Mouse (Mus musculus): Measurements from ENCODE around the gene Eif4a1.

DNA sequence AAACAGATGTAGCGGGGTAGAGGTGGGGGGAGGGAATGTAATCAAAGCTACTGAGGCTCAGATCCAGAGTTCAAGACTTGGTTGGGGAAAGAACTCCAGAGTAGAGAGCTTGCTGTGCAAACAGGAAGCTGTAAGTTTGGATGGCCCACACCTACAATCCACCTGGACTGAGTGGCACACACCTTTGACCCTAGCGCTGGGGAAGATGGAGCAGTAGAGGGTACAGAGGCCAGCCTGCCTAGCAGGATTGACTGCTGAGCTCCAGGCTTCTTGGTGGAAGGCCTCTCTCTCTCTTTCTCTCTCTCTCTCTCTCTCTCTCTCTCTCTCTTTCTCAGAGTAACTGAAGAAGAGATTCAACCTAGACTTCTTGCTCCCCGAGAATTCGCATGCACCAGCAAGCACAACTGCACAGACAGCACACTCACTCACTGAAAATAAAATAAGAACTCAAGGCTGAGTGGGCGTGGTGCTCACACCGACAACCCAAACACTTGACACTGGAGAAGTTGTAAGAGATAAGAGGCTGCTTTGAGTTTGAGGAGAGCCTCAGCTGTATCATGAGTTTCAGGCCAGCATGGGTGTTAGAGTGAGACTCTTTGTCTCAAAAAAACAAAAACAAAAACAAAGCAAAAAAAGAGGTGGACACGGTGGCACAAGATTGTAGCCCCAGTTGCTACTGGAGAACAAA is 51.7 kb downstream of the Eif4a1 start:
- TF ChIP-seq POLR2A (IDR thresholded peaks at IDR 0.05; ENCODE audit: low read depth, low read length): no peak
- no peak for TF ChIP-seq ZC3H11A (IDR thresholded peaks at IDR 0.05; ENCODE audit: low read depth, low read length)
- no peak for TF ChIP-seq HCFC1 (IDR thresholded peaks at IDR 0.05; ENCODE audit: low read depth, low read length)
- no peak for TF ChIP-seq CTCF (conservative IDR thresholded peaks at IDR 0.05 in 1 of 2, IDR thresholded peaks at IDR 0.05 in 1 of 2; ENCODE audit: low read depth in 2 of 2, low read length in 2 of 2)
- no peak for TF ChIP-seq POLR2AphosphoS2 (IDR thresholded peaks at IDR 0.05; ENCODE audit: low read depth, low read length)
- no peak for TF ChIP-seq TCF12 (IDR thresholded peaks at IDR 0.05; ENCODE audit: low read depth, low read length)
- TF ChIP-seq ELF1 (IDR thresholded peaks at IDR 0.05; ENCODE audit: low read depth, low read length): no peak
- TF ChIP-seq ZKSCAN1 (IDR thresholded peaks at IDR 0.05; ENCODE audit: borderline replicate concordance, low read depth, low read length): no peak

Data from CH12.LX (cell line).